Mouse (Mus musculus): ENCODE measurements around the gene Olfr1256. TPM values are rescaled to one million over a fixed set of nuclear protein-coding genes. Genes with fewer than 3 reads are reported as not detected.

Olfr1256 gene
- total RNA-seq (2017) = not detected in 2 replicates

- ATAC-seq (ENCODE audit: extremely low read depth, insufficient number of reproducible peaks, low FRiP score, poor library complexity, severe bottlenecking) = no peak
These were observed at the start of gene Olfr1256 for GRCm38 (mm10) chr2:89841455-89841854. Gene Olfr1256 (minus strand): TSS chr2:89841555.

GRCm38 (mm10) chr2:89878137-89878536 is 36.8 kb upstream of the Olfr1256 start, which contains the start of gene Olfr1257:
Gene Olfr1257 (plus strand): TSS chr2:89878437.
- ATAC-seq (ENCODE audit: extremely low read depth, insufficient number of reproducible peaks, low FRiP score, poor library complexity, severe bottlenecking) = no peak

- ATAC-seq (ENCODE audit: extremely low read depth, insufficient number of reproducible peaks, low FRiP score, poor library complexity, severe bottlenecking) = no peak
These were observed 7.9 kb upstream of the Olfr1256 start for GRCm38 (mm10) chr2:89849230-89849629.

GRCm38 (mm10) chr2:89848105-89848504 is 6.8 kb upstream of the Olfr1256 start, which contains the start of gene Olfr48:
Gene Olfr48 (minus strand): TSS chr2:89848205.
- ATAC-seq (ENCODE audit: extremely low read depth, insufficient number of reproducible peaks, low FRiP score, poor library complexity, severe bottlenecking) = no peak

- ATAC-seq (ENCODE audit: extremely low read depth, insufficient number of reproducible peaks, low FRiP score, poor library complexity, severe bottlenecking) = no peak
These were observed 21.1 kb downstream of the Olfr1256 start for GRCm38 (mm10) chr2:89820216-89820615.

GRCm38 (mm10) chr2:89811751-89812150 is 29.6 kb downstream of the Olfr1256 start, which contains the start of gene Olfr1255:
Gene Olfr1255 (plus strand): TSS chr2:89812051.
- ATAC-seq (ENCODE audit: extremely low read depth, insufficient number of reproducible peaks, low FRiP score, poor library complexity, severe bottlenecking) = no peak

- ATAC-seq (ENCODE audit: extremely low read depth, insufficient number of reproducible peaks, low FRiP score, poor library complexity, severe bottlenecking) = no peak
These were observed 30.6 kb downstream of the Olfr1256 start for GRCm38 (mm10) chr2:89810751-89811150.

- ATAC-seq (ENCODE audit: extremely low read depth, insufficient number of reproducible peaks, low FRiP score, poor library complexity, severe bottlenecking) = no peak
These were observed 41.8 kb downstream of the Olfr1256 start for GRCm38 (mm10) chr2:89799583-89799982.

- no peak for ATAC-seq (ENCODE audit: extremely low read depth, insufficient number of reproducible peaks, low FRiP score, poor library complexity, severe bottlenecking)
These were observed 47.8 kb downstream of the Olfr1256 start, which contains the start of gene Olfr1254 for GRCm38 (mm10) chr2:89793519-89793918. Gene Olfr1254 (minus strand): TSS chr2:89793619.

Other genes with a start within 250 kb of the Olfr1256 start
- gene Olfr1246, start 248.4 kb downstream of the Olfr1256 start, total RNA-seq (2017) = 0.12 and 0.35 TPM in 2 replicates
- 0.12 TPM in 1 of 2 replicates, not detected in the other for gene Olfr1247, start 227.4 kb downstream of the Olfr1256 start, total RNA-seq (2017)
- gene Olfr1248, start 223.3 kb downstream of the Olfr1256 start, total RNA-seq (2017) = not detected in 2 replicates
- gene Olfr1249, start 206.6 kb downstream of the Olfr1256 start, total RNA-seq (2017) = not detected in 2 replicates
- gene Olfr1250, start 180.1 kb downstream of the Olfr1256 start, total RNA-seq (2017) = 0.35 TPM in 1 of 2 replicates, not detected in the other
- gene Olfr1251, start 169.6 kb downstream of the Olfr1256 start, total RNA-seq (2017) = not detected in 2 replicates
- 0.23 TPM in 1 of 2 replicates, not detected in the other for gene Olfr1252, start 116.5 kb downstream of the Olfr1256 start, total RNA-seq (2017)
- gene Olfr1253, start 84.5 kb downstream of the Olfr1256 start, total RNA-seq (2017) = 0.12 TPM in 1 of 2 replicates, not detected in the other
- not detected in 2 replicates for gene Olfr1254, start 47.9 kb downstream of the Olfr1256 start, total RNA-seq (2017)
- gene Olfr1255, start 29.5 kb downstream of the Olfr1256 start, total RNA-seq (2017) = not detected in 2 replicates
- gene Olfr48, start 6.7 kb upstream of the Olfr1256 start, total RNA-seq (2017) = not detected in 2 replicates
- gene Olfr1257, start 36.9 kb upstream of the Olfr1256 start, total RNA-seq (2017) = not detected in 2 replicates
- not detected in 2 replicates for gene Olfr1258, start 85.8 kb upstream of the Olfr1256 start, total RNA-seq (2017)
- gene Olfr1259, start 107.1 kb upstream of the Olfr1256 start, total RNA-seq (2017) = not detected in 2 replicates
- gene Olfr1260, start 132.8 kb upstream of the Olfr1256 start, total RNA-seq (2017) = not detected in 2 replicates
- gene Olfr1261, start 149.7 kb upstream of the Olfr1256 start, total RNA-seq (2017) = not detected in 2 replicates
- not detected in 2 replicates for gene Olfr1262, start 158.6 kb upstream of the Olfr1256 start, total RNA-seq (2017)
- gene Olfr1263, start 170.6 kb upstream of the Olfr1256 start, total RNA-seq (2017) = not detected in 2 replicates
- gene Olfr1264, start 184.0 kb upstream of the Olfr1256 start, total RNA-seq (2017) = not detected in 2 replicates
- not detected in 2 replicates for gene Olfr1265, start 193.8 kb upstream of the Olfr1256 start, total RNA-seq (2017)
- gene Olfr140, start 222.0 kb upstream of the Olfr1256 start, total RNA-seq (2017) = not detected in 2 replicates